Mouse (Mus musculus) stomach, postnatal 0 days (tissue): ENCODE measurements around the gene Foxp1. TPM values are rescaled to one million over a fixed set of nuclear protein-coding genes. Genes with fewer than 3 reads are reported as not detected.
A peak's percentile ranks its signal among the peaks of the same experiment; 100 is the strongest.

Experiments
- ATAC-seq: fragments of 200-750 bp; cut with Nextera tagmentation; 2 replicates; pipeline ENCODE4 v1.8.0; 2017; ENCODE audit not compliant: low FRiP score, low TSS enrichment
- DNase-seq: peaks from one replicate; pipeline ENCODE4 v3.0.0-alpha.2; 2016; ENCODE audit warnings: low spot score
- H3K27ac ChIP-seq: fragments of 300-500 bp; sonication (generic); replicated peaks from 2 replicates; pipeline ENCODE4 v1.5.1; 2014; ENCODE audit warnings: mild to moderate bottlenecking, control low read depth
- H3K27me3 ChIP-seq: fragments of 300-500 bp; sonication (generic); 2 replicates; pipeline ENCODE4 v1.6.1; 2014; ENCODE audit warnings: low read length; ENCODE audit not compliant: control insufficient read depth, insufficient read depth
- H3K36me3 ChIP-seq: fragments of 300-500 bp; sonication (generic); 2 replicates; pipeline ENCODE4 v1.6.1; 2014; ENCODE audit warnings: low read length, mixed read lengths; ENCODE audit not compliant: control insufficient read depth, insufficient read depth
- H3K4me1 ChIP-seq: fragments of 300-500 bp; sonication (generic); replicated peaks from 2 replicates; pipeline ENCODE4 v1.6.1; 2014; ENCODE audit warnings: antibody characterized with exemption; ENCODE audit not compliant: control insufficient read depth, insufficient read depth
- H3K4me2 ChIP-seq: fragments of 300-500 bp; sonication (generic); replicated peaks from 2 replicates; pipeline ENCODE4 v1.6.1; 2014; ENCODE audit warnings: low read depth, mild to moderate bottlenecking, control low read depth, moderate library complexity
- H3K4me3 ChIP-seq: fragments of 300-500 bp; sonication (generic); 2 replicates; pipeline ENCODE4 v1.5.1; 2014; ENCODE audit warnings: low read depth, low read length, control low read depth
- H3K9ac ChIP-seq: fragments of 300-500 bp; sonication (generic); 2 replicates; pipeline ENCODE4 v1.6.1; 2014; ENCODE audit warnings: mild to moderate bottlenecking, low read length, control low read depth, mixed read lengths
- H3K9me3 ChIP-seq: fragments of 300-500 bp; sonication (generic); 2 replicates; pipeline ENCODE4 v1.6.1; 2016; ENCODE audit warnings: low read length; ENCODE audit not compliant: control insufficient read depth
- CTCF ChIP-seq: IDR thresholded peaks from 2 replicates; pipeline ENCODE4 v1.5.1; 2016; ENCODE audit warnings: antibody characterized with exemption, low read depth, mild to moderate bottlenecking, moderate library complexity
- EP300 ChIP-seq: optimal IDR thresholded peaks from 2 replicates; pipeline ENCODE3; 2016; ENCODE audit warnings: antibody characterized with exemption
- WGBS: fragments of 180-500 bp; shearing (Covaris S2); extraction: QIAGEN DNeasy Blood & Tissue Kit; methylation state at CpG from one replicate; pipeline ENCODE4 v1.1.7; 2014; 5-methylcytosine and 5-hydroxymethylcytosine counted together
- polyA plus RNA-seq: library from polyadenylated mRNA; unstranded; fragments of >200 nt; fragmentation: Nextera tagmentation; extraction: Ambion mirVana; gene quantifications from 2 replicates; pipeline ENCODE4 v1.2.1, GENCODE M21; 2015

Gene Foxp1
- polyA plus RNA-seq, 1 experiment from 2014 or later = 68.9 TPM

GRCm38 (mm10) chr6:98956522-98957169 is 565.9 kb downstream of the Foxp1 start:
- WGBS = 71% methylated on average over 9 of the region's 9 CpGs
- H3K27ac ChIP-seq = 0 out of 2 replicates have a peak overlapping the region, but pooled peaks have one; percentile 24
- peak; percentile 56 for TF ChIP-seq CTCF
- TF ChIP-seq EP300 = no peak

DNA sequence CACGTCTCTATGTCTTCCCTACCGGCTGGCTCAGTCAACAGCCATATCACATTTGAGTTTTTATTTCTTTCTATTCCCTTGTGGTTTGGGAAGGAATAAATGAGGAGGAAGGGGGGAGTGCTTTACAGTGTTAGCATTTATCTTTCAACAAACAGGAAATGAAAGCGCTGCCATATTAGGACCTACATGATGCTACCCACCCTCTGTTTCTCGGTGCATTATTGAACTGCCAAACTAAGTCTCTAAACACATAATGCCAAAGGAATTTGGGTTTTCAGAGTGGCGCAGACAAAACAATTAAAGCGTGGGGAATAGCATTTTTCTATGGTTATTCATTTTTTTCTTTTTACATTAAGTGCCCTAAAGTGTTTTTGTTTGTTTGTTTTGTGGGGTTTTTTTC is 566.8 kb downstream of the Foxp1 start:
- Histone ChIP-seq H3K36me3 (peaks cover 5% of the 10 kb centered on the region), H3K9ac (no peak overlapping the region), H3K27me3 (no peaks in the 10 kb centered on the region), H3K9me3 (no peaks in the 10 kb centered on the region), H3K4me3 (no peak overlapping the region), H3K27ac (no peak overlapping the region), H3K4me1 (peaks cover 3% of the 10 kb centered on the region; the same call in 1 of the 2 replicates), H3K4me2 (no peak overlapping the region)
- 62% methylated on average over 6 of the region's 6 CpGs for WGBS
- TF ChIP-seq EP300 (no peak), CTCF (no peak)
- ATAC-seq = no peak
- no peak for DNase-seq

More at GRCm38 (mm10) chr6:98956522-98957169, 565.9 kb downstream of the Foxp1 start:
- Histone ChIP-seq H3K4me2 (no peak overlapping the region), H3K9me3 (no peaks in the 10 kb centered on the region), H3K36me3 (peaks cover 5% of the 10 kb centered on the region), H3K9ac (0 out of 2 replicates have a peak overlapping the region, but pooled peaks have one; percentile 13), H3K4me1 (peaks cover under 1% of the 10 kb centered on the region; the same call in 1 of the 2 replicates), H3K27me3 (no peaks in the 10 kb centered on the region), H3K4me3 (no peak overlapping the region)
- no peak for DNase-seq
- 0 out of 2 replicates have a peak, but pooled peaks have one; percentile 18 for ATAC-seq

- WGBS = 86% methylated on average over 5 of the region's 5 CpGs
- no peak overlapping the region for H3K4me3 ChIP-seq
- H3K9ac ChIP-seq = no peak overlapping the region
- H3K9me3 ChIP-seq = no peaks in the 10 kb centered on the region
- ATAC-seq (no peak), DNase-seq (no peak)
- no peak overlapping the region for H3K27ac ChIP-seq
- peaks cover 9% of the 10 kb centered on the region; the same call in 1 of the 2 replicates for H3K4me1 ChIP-seq
- no peak overlapping the region for H3K4me2 ChIP-seq
- TF ChIP-seq EP300 = no peak
- no peak for TF ChIP-seq CTCF
- H3K36me3 ChIP-seq = peaks cover 5% of the 10 kb centered on the region
- no peaks in the 10 kb centered on the region for H3K27me3 ChIP-seq
Observed at GRCm38 (mm10) chr6:98954439-98954838, 568.1 kb downstream of the Foxp1 start.

GRCm38 (mm10) chr6:98949703-98950191 is 572.8 kb downstream of the Foxp1 start:
- peaks cover 20% of the 10 kb centered on the region for H3K4me1 ChIP-seq
- no peak overlapping the region for H3K4me3 ChIP-seq
- peak; percentile 87 for DNase-seq
- H3K4me2 ChIP-seq = peak overlapping the region; percentile 34
- H3K27ac ChIP-seq = peak overlapping the region; percentile 92
- TF ChIP-seq CTCF (peak; percentile 48), EP300 (peak; percentile 51)
- no peaks in the 10 kb centered on the region for H3K9me3 ChIP-seq
- no peaks in the 10 kb centered on the region for H3K27me3 ChIP-seq
- peak overlapping the region; percentile 31; the same call in 1 of the 2 replicates for H3K9ac ChIP-seq
- ATAC-seq = peak; percentile 98
- peaks cover 11% of the 10 kb centered on the region for H3K36me3 ChIP-seq
- WGBS = 7% methylated on average over 6 of the region's 6 CpGs

DNA sequence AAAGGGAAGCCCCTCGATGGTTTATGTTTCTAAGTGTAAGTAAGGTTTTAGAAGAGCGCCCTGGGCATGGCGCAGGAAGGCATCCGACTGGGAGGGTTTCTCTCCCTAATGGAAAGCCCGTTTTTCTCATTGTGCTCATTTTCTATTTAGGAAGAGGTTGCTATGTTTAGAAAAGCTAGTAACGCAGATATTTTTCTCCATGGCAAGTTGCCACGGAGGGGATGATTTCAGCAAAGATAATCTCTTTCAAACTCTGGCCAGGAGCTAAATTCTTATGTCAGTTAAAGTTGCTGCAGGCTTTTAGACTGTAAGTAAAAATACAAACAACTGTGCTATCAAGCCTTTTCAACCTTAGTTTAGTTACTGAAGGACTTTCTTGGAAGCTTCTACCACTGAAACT is 573.2 kb downstream of the Foxp1 start:
- Histone ChIP-seq H3K27ac (peak overlapping the region; percentile 92), H3K4me1 (peaks cover 20% of the 10 kb centered on the region), H3K4me2 (peak overlapping the region; percentile 34; the same call in 1 of the 2 replicates), H3K36me3 (peaks cover 12% of the 10 kb centered on the region), H3K4me3 (no peak overlapping the region), H3K9ac (no peak overlapping the region), H3K27me3 (no peaks in the 10 kb centered on the region), H3K9me3 (no peaks in the 10 kb centered on the region)
- WGBS = 23% methylated on average over 7 of the region's 7 CpGs
- no peak for TF ChIP-seq CTCF
- TF ChIP-seq EP300 = no peak
- ATAC-seq = no peak
- DNase-seq = no peak
